Mouse (Mus musculus) spleen, adult 2 months (tissue): ENCODE results near the gene Zscan22.

Source experiments
- CTCF ChIP-seq: fragments of 200-500 bp; IDR thresholded peaks from 2 replicates; pipeline ENCODE4 v1.5.1; 2011; ENCODE audit warnings: mild to moderate bottlenecking, inconsistent platforms; ENCODE audit not compliant: insufficient read depth, insufficient read length, insufficient replicate concordance; ENCODE audit errors: extremely low read depth
- POLR2A ChIP-seq: fragments of 200-500 bp; IDR thresholded peaks from 2 replicates; pipeline ENCODE4 v1.6.1; 2011; ENCODE audit warnings: low read depth, low read length, inconsistent platforms

GRCm38 (mm10) chr7:12913556-12913955 is 15.9 kb downstream of the Zscan22 start:
- no peak for TF ChIP-seq POLR2A
- TF ChIP-seq CTCF, result peak; percentile 13; the same call in 1 of the 2 replicates
